Mouse (Mus musculus): ENCODE measurements around the gene Dusp10. TPM values are rescaled to one million over a fixed set of nuclear protein-coding genes. Genes with fewer than 3 reads are reported as not detected.

Gene Dusp10
- total and polyA plus RNA-seq, 2 experiments from 2014 or later: 8.6 to 31.1 TPM

GRCm38 (mm10) chr1:184058206-184058605 is 45.1 kb downstream of the Dusp10 start:
- Histone ChIP-seq H3K9me3 (replicated peaks; ENCODE audit: control insufficient read depth, low read length) (no peaks in the 10 kb centered on the region), H3K4me1 (ENCODE audit: control insufficient read depth, insufficient read depth) (peaks cover 48% of the 10 kb centered on the region), H3K36me3 (replicated peaks; ENCODE audit: control insufficient read depth, insufficient read depth, low read length) (no peaks in the 10 kb centered on the region), H3K27ac (ENCODE audit: low read depth) (peak overlapping the region; percentile 76), H3K4me2 (ENCODE audit: low read depth, low read length) (no peak overlapping the region), H3K9ac (replicated peaks; ENCODE audit: low read depth, low read length) (no peak overlapping the region), H3K27me3 (ENCODE audit: control insufficient read depth, insufficient read depth, low read length) (no peaks in the 10 kb centered on the region), H3K4me3 (ENCODE audit: low read depth, low read length) (no peak overlapping the region)
- DNase-seq (ENCODE audit: low spot score) (no peak), ATAC-seq (ENCODE audit: insufficient read depth, low read depth) (no peak)
- 39% methylated on average over 8 of the region's 8 CpGs for WGBS
- TF ChIP-seq EP300 (IDR thresholded peaks at IDR 0.05; ENCODE audit: low read depth) (no peak), CTCF (IDR thresholded peaks at IDR 0.05; ENCODE audit: low read depth) (no peak)

DNA sequence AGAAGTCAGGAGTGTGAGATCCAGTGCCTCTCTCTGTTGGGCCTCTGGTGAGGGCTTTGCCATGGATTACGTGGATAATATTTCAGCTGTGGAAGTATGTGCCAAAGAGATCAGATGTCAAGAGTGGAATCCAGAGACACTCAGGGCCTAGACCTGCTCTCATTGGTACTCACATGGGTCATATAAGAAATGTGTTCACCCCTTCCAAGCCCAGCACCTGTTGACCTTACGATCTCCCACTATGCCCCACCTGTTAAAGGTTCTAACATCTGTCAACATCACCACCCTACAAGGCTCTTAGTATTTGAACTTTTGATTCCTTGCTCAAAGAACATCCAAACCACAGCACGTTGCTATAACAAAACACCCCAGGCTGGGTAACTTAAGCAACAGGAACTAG is 46.7 kb downstream of the Dusp10 start:
- no peak for DNase-seq (ENCODE audit: low spot score)

DNA sequence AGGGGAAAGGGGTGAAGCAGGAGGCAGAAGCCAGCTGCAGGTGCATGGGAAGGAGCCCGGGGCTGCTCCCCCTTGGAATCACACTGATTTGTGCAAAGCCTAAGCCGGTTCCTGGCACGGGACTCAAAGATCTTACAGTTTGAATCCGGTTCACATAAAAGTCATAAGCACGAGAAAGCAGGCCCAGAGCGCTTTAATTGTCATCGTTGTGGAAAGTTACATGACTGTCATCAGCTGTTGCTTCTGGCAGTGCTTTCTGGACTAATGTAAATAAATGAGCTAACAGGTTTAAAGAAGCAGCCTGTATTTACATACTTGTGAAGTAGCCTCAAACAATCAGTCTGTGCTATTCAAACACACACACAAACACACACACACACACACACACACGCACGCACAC is 47.3 kb downstream of the Dusp10 start:
- H3K9me3 ChIP-seq (replicated peaks; ENCODE audit: control insufficient read depth, low read length): no peaks in the 10 kb centered on the region
- 35% methylated on average over 9 of the region's 9 CpGs for WGBS
- H3K27ac ChIP-seq (ENCODE audit: low read depth): peak overlapping the region; percentile 66
- H3K36me3 ChIP-seq (replicated peaks; ENCODE audit: control insufficient read depth, insufficient read depth, low read length): no peaks in the 10 kb centered on the region
- no peak for TF ChIP-seq EP300 (IDR thresholded peaks at IDR 0.05; ENCODE audit: low read depth)
- TF ChIP-seq CTCF (IDR thresholded peaks at IDR 0.05; ENCODE audit: low read depth): no peak
- DNase-seq (ENCODE audit: low spot score) (peak; percentile 75), ATAC-seq (ENCODE audit: insufficient read depth, low read depth) (peak; percentile 31; the same call in 1 of the 2 replicates)
- peaks cover 44% of the 10 kb centered on the region for H3K4me1 ChIP-seq (ENCODE audit: control insufficient read depth, insufficient read depth)
- no peak overlapping the region for H3K9ac ChIP-seq (replicated peaks; ENCODE audit: low read depth, low read length)
- H3K4me3 ChIP-seq (ENCODE audit: low read depth, low read length): no peak overlapping the region
- H3K4me2 ChIP-seq (ENCODE audit: low read depth, low read length): no peak overlapping the region
- no peaks in the 10 kb centered on the region for H3K27me3 ChIP-seq (ENCODE audit: control insufficient read depth, insufficient read depth, low read length)

More for the DNA sequence above, 46.7 kb downstream of the Dusp10 start:
- no peak for ATAC-seq (ENCODE audit: insufficient read depth, low read depth)
- Histone ChIP-seq H3K4me3 (ENCODE audit: low read depth, low read length) (no peak overlapping the region), H3K9ac (replicated peaks; ENCODE audit: low read depth, low read length) (no peak overlapping the region), H3K27me3 (ENCODE audit: control insufficient read depth, insufficient read depth, low read length) (no peaks in the 10 kb centered on the region), H3K4me1 (ENCODE audit: control insufficient read depth, insufficient read depth) (peaks cover 43% of the 10 kb centered on the region), H3K36me3 (replicated peaks; ENCODE audit: control insufficient read depth, insufficient read depth, low read length) (no peaks in the 10 kb centered on the region), H3K4me2 (ENCODE audit: low read depth, low read length) (no peak overlapping the region), H3K27ac (ENCODE audit: low read depth) (peak overlapping the region; percentile 66), H3K9me3 (replicated peaks; ENCODE audit: control insufficient read depth, low read length) (no peaks in the 10 kb centered on the region)
- WGBS: 87% methylated on average over 3 of the region's 3 CpGs
- no peak for TF ChIP-seq EP300 (IDR thresholded peaks at IDR 0.05; ENCODE audit: low read depth)
- no peak for TF ChIP-seq CTCF (IDR thresholded peaks at IDR 0.05; ENCODE audit: low read depth)

- ATAC-seq (ENCODE audit: insufficient read depth, low read depth): 0 out of 2 replicates have a peak, but pooled peaks have one; percentile 4
- H3K4me1 ChIP-seq (ENCODE audit: control insufficient read depth, insufficient read depth): peaks cover 51% of the 10 kb centered on the region
- 42% methylated on average over 4 of the region's 4 CpGs for WGBS
These were observed 48.0 kb downstream of the Dusp10 start for GRCm38 (mm10) chr1:184060828-184061734.

GRCm38 (mm10) chr1:184061901-184062300 is 48.8 kb downstream of the Dusp10 start:
- Histone ChIP-seq H3K4me1 (ENCODE audit: control insufficient read depth, insufficient read depth) (peaks cover 53% of the 10 kb centered on the region), H3K27ac (ENCODE audit: low read depth) (peak overlapping the region; percentile 66), H3K36me3 (replicated peaks; ENCODE audit: control insufficient read depth, insufficient read depth, low read length) (0 out of 2 replicates have a peak, but pooled peaks cover 3% of the 10 kb centered on the region), H3K4me2 (ENCODE audit: low read depth, low read length) (no peak overlapping the region), H3K9me3 (replicated peaks; ENCODE audit: control insufficient read depth, low read length) (no peaks in the 10 kb centered on the region), H3K4me3 (ENCODE audit: low read depth, low read length) (no peak overlapping the region), H3K27me3 (ENCODE audit: control insufficient read depth, insufficient read depth, low read length) (no peaks in the 10 kb centered on the region), H3K9ac (replicated peaks; ENCODE audit: low read depth, low read length) (no peak overlapping the region)
- WGBS: 95% methylated on average over 1 of the region's 1 CpGs
- DNase-seq (ENCODE audit: low spot score) (no peak), ATAC-seq (ENCODE audit: insufficient read depth, low read depth) (no peak)
- TF ChIP-seq EP300 (IDR thresholded peaks at IDR 0.05; ENCODE audit: low read depth): no peak
- TF ChIP-seq CTCF (IDR thresholded peaks at IDR 0.05; ENCODE audit: low read depth): no peak

More at GRCm38 (mm10) chr1:184060828-184061734, 48.0 kb downstream of the Dusp10 start:
- H3K36me3 ChIP-seq (replicated peaks; ENCODE audit: control insufficient read depth, insufficient read depth, low read length): 0 out of 2 replicates have a peak, but pooled peaks cover 1% of the 10 kb centered on the region
- no peak overlapping the region for H3K9ac ChIP-seq (replicated peaks; ENCODE audit: low read depth, low read length)
- no peaks in the 10 kb centered on the region for H3K27me3 ChIP-seq (ENCODE audit: control insufficient read depth, insufficient read depth, low read length)
- TF ChIP-seq CTCF (IDR thresholded peaks at IDR 0.05; ENCODE audit: low read depth) (no peak), EP300 (IDR thresholded peaks at IDR 0.05; ENCODE audit: low read depth) (no peak)
- no peaks in the 10 kb centered on the region for H3K9me3 ChIP-seq (replicated peaks; ENCODE audit: control insufficient read depth, low read length)
- DNase-seq (ENCODE audit: low spot score): no peak
- no peak overlapping the region for H3K4me3 ChIP-seq (ENCODE audit: low read depth, low read length)
- no peak overlapping the region for H3K4me2 ChIP-seq (ENCODE audit: low read depth, low read length)
- H3K27ac ChIP-seq (ENCODE audit: low read depth): peak overlapping the region; percentile 66

Measured in heart, postnatal 0 days (tissue).